Mouse (Mus musculus) neural tube, embryonic 13.5 days (tissue): ENCODE data around the gene Tet2. TPM values are rescaled to one million over a fixed set of nuclear protein-coding genes. Genes with fewer than 3 reads are reported as not detected.
"Not testable (repeated sequence)": the region's sequence is repeated elsewhere in the genome, so short reads cannot be mapped to it uniquely, and the experiment has no call there.

Experiments
- ATAC-seq: fragments of 200-750 bp; cut with Nextera tagmentation; 2 replicates; pipeline ENCODE4 v1.8.0; 2017; ENCODE audit warnings: low read depth, mild to moderate bottlenecking, moderate TSS enrichment, moderate library complexity
- H3K27ac ChIP-seq: fragments of 300-500 bp; sonication (generic); replicated peaks from 2 replicates; pipeline ENCODE4 v1.5.1; 2015; ENCODE audit warnings: moderate library complexity, mild to moderate bottlenecking, inconsistent platforms
- H3K27me3 ChIP-seq: fragments of 300-500 bp; sonication (generic); 2 replicates; pipeline ENCODE4 v1.6.1; 2015; ENCODE audit warnings: mild to moderate bottlenecking, inconsistent platforms
- H3K36me3 ChIP-seq: fragments of 300-500 bp; sonication (generic); 2 replicates; pipeline ENCODE4 v1.6.1; 2015; ENCODE audit warnings: mild to moderate bottlenecking, inconsistent platforms
- H3K4me1 ChIP-seq: fragments of 300-500 bp; sonication (generic); replicated peaks from 2 replicates; pipeline ENCODE4 v1.6.1; 2015; ENCODE audit warnings: inconsistent platforms
- H3K4me2 ChIP-seq: fragments of 300-500 bp; sonication (generic); 2 replicates; pipeline ENCODE4 v1.6.1; 2015; ENCODE audit warnings: inconsistent platforms, mild to moderate bottlenecking, moderate library complexity
- H3K4me3 ChIP-seq: fragments of 300-500 bp; sonication (generic); 2 replicates; pipeline ENCODE4 v1.5.1; 2015; ENCODE audit warnings: mild to moderate bottlenecking, inconsistent platforms
- H3K9ac ChIP-seq: fragments of 300-500 bp; sonication (generic); 2 replicates; pipeline ENCODE4 v1.6.1; 2015; ENCODE audit warnings: moderate library complexity, mild to moderate bottlenecking, inconsistent platforms
- H3K9me3 ChIP-seq: fragments of 300-500 bp; sonication (generic); 2 replicates; pipeline ENCODE4 v1.6.1; 2016; ENCODE audit warnings: inconsistent platforms
- WGBS: fragments of 180-500 bp; shearing (Covaris S2); methylation state at CpG from one replicate; pipeline ENCODE4 v1.1.7; 2015; 5-methylcytosine and 5-hydroxymethylcytosine counted together
- polyA plus RNA-seq: library from polyadenylated mRNA; unstranded; fragments of >200 nt; fragmentation: Nextera tagmentation; extraction: Ambion mirVana; gene quantifications from 2 replicates; pipeline ENCODE4 v1.2.1, GENCODE M21; 2015

Tet2 gene
- polyA plus RNA-seq, 1 experiment from 2014 or later: 18.2 TPM

DNA sequence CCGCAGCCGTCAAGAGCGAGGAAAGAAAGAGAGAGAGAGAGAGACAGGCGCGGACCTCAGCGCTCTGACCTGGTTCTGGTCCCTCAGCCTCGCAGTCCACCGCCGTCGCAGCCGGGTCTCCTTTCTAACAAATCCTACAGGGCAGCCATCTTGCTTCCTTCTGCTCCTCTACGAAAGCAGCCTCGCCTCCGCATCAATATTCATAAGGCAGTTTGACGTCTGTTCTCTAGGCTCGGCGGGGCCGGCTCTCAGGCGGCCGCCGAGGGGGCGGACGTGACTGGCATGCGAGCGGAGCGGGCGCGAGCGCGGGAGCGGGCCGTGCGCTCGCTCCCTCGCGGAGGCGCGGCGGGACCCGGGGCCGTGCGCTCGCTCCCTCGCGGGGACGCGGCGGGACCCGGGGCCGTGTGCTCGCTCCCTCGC lies 798 bp downstream of the Tet2 start:
- Histone ChIP-seq H3K9ac (peak overlapping the region; percentile 84), H3K27ac (peak overlapping the region; percentile 96), H3K4me2 (peak overlapping the region; percentile 67), H3K27me3 (no peaks in the 10 kb centered on the region), H3K4me1 (peaks cover 37% of the 10 kb centered on the region), H3K4me3 (peak overlapping the region; percentile 82), H3K9me3 (no peaks in the 10 kb centered on the region), H3K36me3 (no peaks in the 10 kb centered on the region)
- ATAC-seq: peak; percentile 96
- WGBS: under 1% methylated on average over 52 of the region's 52 CpGs

DNA sequence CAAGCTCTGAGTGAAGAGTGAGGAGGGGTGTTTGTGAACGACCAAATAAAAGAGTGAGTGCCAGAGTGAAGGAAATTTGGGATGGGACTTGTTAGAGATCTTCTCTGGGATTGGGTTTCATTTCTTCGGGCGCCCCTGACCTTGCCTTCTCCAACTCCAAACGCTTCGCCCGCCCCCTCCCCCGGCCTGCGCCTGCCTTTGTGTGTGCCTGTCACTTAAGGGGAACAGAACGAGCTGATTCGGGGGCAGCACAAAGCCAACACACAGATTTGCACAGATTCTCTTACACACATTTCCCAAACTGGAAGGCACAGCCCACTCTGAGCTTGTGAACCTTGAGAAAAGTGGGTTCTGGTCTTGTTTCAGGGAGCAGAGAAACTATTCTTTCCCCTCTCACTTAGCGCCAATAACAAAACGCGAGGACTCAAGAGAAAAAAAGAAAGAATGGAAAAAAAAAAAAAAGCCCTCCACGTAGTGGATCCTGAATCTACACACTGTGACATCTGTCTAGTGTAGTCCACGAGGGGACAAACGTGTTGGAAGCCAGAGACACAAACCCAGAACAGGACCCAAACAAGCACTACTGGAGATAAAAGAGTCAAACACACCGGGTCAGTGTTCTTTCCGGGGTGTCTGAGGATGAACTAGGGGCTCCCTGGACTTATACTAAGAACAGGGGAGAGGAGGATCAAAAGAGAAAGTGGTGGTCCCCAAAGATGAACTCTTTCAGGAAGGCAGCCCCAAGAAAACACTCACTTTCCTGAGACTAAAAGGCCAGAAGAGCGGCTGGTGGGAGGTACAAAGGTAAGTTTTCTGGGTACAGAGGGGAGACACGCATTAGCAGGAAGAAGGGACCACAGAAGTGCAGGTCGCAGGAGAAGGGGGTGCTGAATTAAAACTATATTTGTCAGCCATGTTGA lies 1.6 kb downstream of the Tet2 start:
- H3K4me1 ChIP-seq: peaks cover 37% of the 10 kb centered on the region
- H3K27ac ChIP-seq: peak overlapping the region; percentile 96
- peak overlapping the region; percentile 84 for H3K9ac ChIP-seq
- peak; percentile 5 for ATAC-seq
- no peaks in the 10 kb centered on the region for H3K9me3 ChIP-seq
- peak overlapping the region; percentile 67 for H3K4me2 ChIP-seq
- H3K4me3 ChIP-seq: peak overlapping the region; percentile 82
- under 1% methylated on average over 21 of the region's 21 CpGs for WGBS
- H3K27me3 ChIP-seq: no peaks in the 10 kb centered on the region
- peaks cover 4% of the 10 kb centered on the region for H3K36me3 ChIP-seq

GRCm38 (mm10) chr3:133542084-133542483 lies 2.9 kb downstream of the Tet2 start:
- Histone ChIP-seq H3K4me3 (peak overlapping the region; percentile 82), H3K4me1 (peaks cover 37% of the 10 kb centered on the region), H3K36me3 (peaks cover 11% of the 10 kb centered on the region), H3K27me3 (no peaks in the 10 kb centered on the region), H3K9ac (no peak overlapping the region), H3K4me2 (peak overlapping the region; percentile 67), H3K9me3 (no peaks in the 10 kb centered on the region), H3K27ac (no peak overlapping the region)
- ATAC-seq: no peak

DNA sequence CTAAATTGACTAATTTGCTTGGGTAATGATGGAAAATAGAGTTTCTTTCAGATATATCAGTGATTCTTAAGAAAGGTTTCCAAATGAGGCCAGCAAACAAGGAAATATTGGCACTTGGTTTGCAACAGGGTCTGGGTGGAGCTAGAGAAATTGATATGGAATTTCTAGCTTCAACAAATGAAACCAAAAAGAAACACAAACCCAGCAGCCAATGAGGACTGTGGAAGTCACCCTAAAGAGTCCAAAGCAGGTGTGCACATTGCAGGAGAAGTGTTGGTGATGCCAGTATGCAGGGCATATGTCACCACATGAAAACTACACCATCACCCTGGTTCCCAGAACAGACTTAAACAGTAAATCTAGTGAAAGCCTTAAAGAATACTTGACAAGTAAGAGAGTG lies 3.9 kb downstream of the Tet2 start:
- peaks cover 16% of the 10 kb centered on the region for H3K36me3 ChIP-seq
- no peak overlapping the region for H3K27ac ChIP-seq
- peaks cover 37% of the 10 kb centered on the region for H3K4me1 ChIP-seq
- H3K27me3 ChIP-seq: no peaks in the 10 kb centered on the region
- no peak overlapping the region for H3K4me3 ChIP-seq
- no peak overlapping the region for H3K4me2 ChIP-seq
- ATAC-seq: no peak
- no peaks in the 10 kb centered on the region for H3K9me3 ChIP-seq
- no peak overlapping the region for H3K9ac ChIP-seq

DNA sequence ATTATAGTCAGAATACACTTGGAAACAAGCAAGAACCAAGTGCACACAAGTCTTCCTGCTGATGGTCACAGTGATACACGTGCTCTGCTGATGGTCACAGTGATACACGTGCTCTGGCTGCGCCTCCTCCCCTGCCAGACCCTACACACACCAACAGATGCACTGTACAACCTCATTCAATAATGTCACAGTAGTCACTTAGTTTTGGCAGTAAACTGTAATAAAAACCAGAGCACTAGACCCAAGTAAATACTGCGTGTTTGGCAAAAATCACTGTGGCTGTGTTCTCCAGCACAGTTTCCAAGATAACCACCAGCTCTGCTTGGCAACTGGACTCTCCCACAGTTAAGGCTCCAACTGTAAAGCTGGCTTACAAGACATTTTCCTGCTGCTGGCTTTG lies 4.9 kb downstream of the Tet2 start:
- WGBS: 84% methylated on average over 4 of the region's 4 CpGs
- peaks cover 16% of the 10 kb centered on the region for H3K36me3 ChIP-seq
- H3K4me2 ChIP-seq: no peak overlapping the region
- H3K9me3 ChIP-seq: no peaks in the 10 kb centered on the region
- no peak overlapping the region for H3K9ac ChIP-seq
- no peak for ATAC-seq
- H3K4me3 ChIP-seq: no peak overlapping the region
- H3K27ac ChIP-seq: no peak overlapping the region
- no peaks in the 10 kb centered on the region for H3K27me3 ChIP-seq
- peaks cover 31% of the 10 kb centered on the region for H3K4me1 ChIP-seq

- not testable (repeated sequence) for H3K9ac ChIP-seq, H3K4me2 ChIP-seq, H3K27me3 ChIP-seq, H3K4me3 ChIP-seq, H3K9me3 ChIP-seq, ATAC-seq, H3K27ac ChIP-seq
- H3K36me3 ChIP-seq: peaks cover 16% of the 10 kb centered on the region
- peaks cover 42% of the 10 kb centered on the region for H3K4me1 ChIP-seq
- 90% methylated on average over 4 of the region's 4 CpGs for WGBS
These were observed 6.4 kb downstream of the Tet2 start for GRCm38 (mm10) chr3:133538499-133538898.

DNA sequence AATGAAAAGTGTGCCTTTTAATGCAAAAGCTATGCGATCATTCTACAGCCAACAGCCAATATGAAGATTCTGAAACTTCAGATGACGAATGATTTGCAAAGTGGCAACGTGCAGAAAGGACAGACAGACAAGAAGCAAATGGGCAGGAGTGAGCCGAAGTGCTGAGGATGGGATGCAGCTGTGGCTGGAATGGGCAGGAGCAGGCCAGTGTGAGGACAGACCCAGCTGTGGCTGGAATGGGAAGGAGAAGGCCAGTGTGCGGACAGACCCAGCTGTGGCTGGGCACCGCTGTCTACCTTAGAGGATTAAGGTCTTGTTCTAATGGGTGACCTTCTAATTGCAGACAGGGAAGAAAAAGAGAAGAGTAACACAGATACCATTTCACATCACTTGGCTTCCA lies 9.3 kb downstream of the Tet2 start:
- Histone ChIP-seq H3K9me3 (no peaks in the 10 kb centered on the region), H3K4me3 (no peak overlapping the region), H3K27ac (no peak overlapping the region), H3K4me2 (no peak overlapping the region), H3K27me3 (no peaks in the 10 kb centered on the region), H3K4me1 (peaks cover 25% of the 10 kb centered on the region), H3K36me3 (peaks cover 16% of the 10 kb centered on the region), H3K9ac (no peak overlapping the region)
- no peak for ATAC-seq
- WGBS: 85% methylated on average over 6 of the region's 6 CpGs

DNA sequence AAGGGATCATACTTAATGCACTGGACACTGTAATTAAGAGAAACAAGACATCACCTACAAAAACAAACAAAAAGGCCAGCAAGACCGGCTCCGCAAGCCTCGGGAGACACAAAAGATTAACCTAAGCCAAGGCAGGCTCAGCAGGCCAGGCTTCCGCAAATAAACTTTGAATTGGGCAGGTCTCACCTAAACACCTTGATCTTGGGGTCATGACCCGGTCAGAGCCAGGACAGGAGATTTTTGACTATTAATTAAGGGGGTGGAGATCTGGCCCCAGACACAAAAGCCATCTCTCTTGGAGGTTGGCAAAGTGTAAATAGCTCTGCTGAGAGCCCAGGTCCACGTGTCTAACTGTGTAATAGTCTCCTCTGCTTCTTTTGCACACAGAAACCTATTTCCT lies 10.9 kb downstream of the Tet2 start:
- Histone ChIP-seq H3K4me1 (peaks cover 13% of the 10 kb centered on the region), H3K4me3 (no peak overlapping the region), H3K27ac (no peak overlapping the region), H3K9me3 (no peaks in the 10 kb centered on the region), H3K4me2 (no peak overlapping the region; the same call in 1 of the 2 replicates), H3K27me3 (no peaks in the 10 kb centered on the region), H3K9ac (no peak overlapping the region), H3K36me3 (peaks cover 16% of the 10 kb centered on the region)
- no peak for ATAC-seq
- 30% methylated on average over 6 of the region's 6 CpGs for WGBS

DNA sequence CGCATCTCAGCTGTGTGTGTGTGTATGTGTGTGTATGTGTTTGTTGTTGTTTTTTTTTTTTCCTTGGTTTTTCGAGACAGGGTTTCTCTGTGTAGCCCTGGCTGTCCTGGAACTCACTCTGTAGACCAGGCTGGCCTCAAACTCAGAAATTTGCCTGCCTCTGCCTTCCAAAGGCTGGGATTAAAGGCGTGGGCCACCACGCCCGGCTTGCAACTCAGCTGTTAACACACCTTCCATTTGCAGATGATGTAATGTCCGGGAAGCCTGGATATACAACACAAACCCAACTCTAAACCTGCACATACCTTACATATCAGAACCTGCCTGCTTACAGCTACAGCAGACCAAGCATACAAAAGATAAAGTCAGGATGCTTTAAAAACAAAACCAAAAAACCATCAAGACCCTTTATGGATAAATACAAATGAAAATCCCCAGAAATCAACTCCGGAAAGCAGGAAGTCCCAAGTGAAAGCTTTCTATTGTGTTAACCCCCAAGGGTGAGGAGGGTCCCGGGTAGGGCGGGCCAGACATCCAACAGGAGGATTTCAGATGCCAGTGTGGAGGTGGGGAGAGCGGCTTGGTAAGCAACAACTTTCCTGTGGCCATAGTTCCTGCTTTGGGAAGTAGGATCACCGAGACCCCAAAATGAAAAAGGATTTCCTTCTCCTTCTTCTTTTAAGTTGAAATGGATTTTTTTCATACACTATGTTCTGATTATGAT lies 11.5 kb downstream of the Tet2 start:
- Histone ChIP-seq H3K27me3 (no peaks in the 10 kb centered on the region), H3K4me3 (no peak overlapping the region), H3K36me3 (peaks cover 13% of the 10 kb centered on the region), H3K4me1 (peaks cover 13% of the 10 kb centered on the region), H3K27ac (no peak overlapping the region), H3K9me3 (no peaks in the 10 kb centered on the region), H3K9ac (no peak overlapping the region), H3K4me2 (no peak overlapping the region)
- ATAC-seq: no peak
- 62% methylated on average over 11 of the region's 11 CpGs for WGBS

DNA sequence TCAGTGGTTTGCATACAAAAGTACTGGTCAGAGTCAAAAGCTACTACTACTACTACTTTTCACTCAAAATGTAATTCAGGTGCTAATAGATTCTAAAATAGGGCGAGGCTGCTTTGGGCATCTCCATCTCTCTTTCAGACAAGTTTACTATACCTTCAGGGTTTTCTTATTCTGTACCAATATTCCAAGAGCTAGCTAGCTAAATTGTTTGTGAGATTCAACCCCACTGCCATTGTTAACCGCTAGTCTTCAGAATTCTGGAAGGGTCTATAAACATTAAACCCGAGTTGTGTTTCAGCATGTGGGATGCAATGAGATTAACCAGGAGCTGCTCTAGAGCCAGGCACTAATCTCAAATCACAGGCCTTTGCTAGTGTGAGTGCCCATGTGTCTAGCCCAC lies 12.1 kb downstream of the Tet2 start:
- no peak for ATAC-seq

GRCm38 (mm10) chr3:133532252-133532651 lies 12.7 kb downstream of the Tet2 start:
- H3K27me3 ChIP-seq: no peaks in the 10 kb centered on the region
- H3K9ac ChIP-seq: no peak overlapping the region
- WGBS: 78% methylated on average over 6 of the region's 6 CpGs
- no peak overlapping the region for H3K4me3 ChIP-seq
- H3K4me2 ChIP-seq: no peak overlapping the region
- H3K36me3 ChIP-seq: peaks cover 5% of the 10 kb centered on the region; the same call in 1 of the 2 replicates
- no peak for ATAC-seq
- no peak overlapping the region for H3K27ac ChIP-seq
- H3K4me1 ChIP-seq: peaks cover 13% of the 10 kb centered on the region
- no peaks in the 10 kb centered on the region for H3K9me3 ChIP-seq

More for the DNA sequence above, 12.1 kb downstream of the Tet2 start:
- 54% methylated on average over 3 of the region's 3 CpGs for WGBS
- H3K9ac ChIP-seq: no peak overlapping the region
- H3K27ac ChIP-seq: no peak overlapping the region
- peaks cover 8% of the 10 kb centered on the region; the same call in 1 of the 2 replicates for H3K36me3 ChIP-seq
- H3K4me2 ChIP-seq: no peak overlapping the region
- no peaks in the 10 kb centered on the region for H3K27me3 ChIP-seq
- H3K9me3 ChIP-seq: no peaks in the 10 kb centered on the region
- H3K4me3 ChIP-seq: no peak overlapping the region
- peaks cover 13% of the 10 kb centered on the region for H3K4me1 ChIP-seq

DNA sequence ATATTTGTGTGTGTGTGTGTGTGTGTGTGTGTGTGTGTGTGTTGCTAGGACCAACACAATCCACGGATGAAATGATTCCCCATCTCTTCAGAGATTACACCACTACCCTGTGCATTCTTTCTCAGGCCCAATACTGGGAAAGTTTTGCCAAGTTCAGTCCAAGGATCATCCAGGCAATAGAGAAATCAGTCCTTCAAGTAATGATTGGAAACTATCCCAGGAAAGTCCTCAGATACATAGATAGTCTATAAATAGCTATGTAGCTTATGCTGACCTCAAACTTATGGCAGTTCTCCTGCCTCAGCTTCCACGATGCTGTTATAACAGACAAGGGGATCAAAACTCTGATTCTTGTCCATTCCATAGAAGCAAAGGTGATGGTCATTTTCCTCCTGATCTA lies 13.8 kb downstream of the Tet2 start:
- H3K4me2 ChIP-seq: no peak overlapping the region
- 94% methylated on average over 2 of the region's 2 CpGs for WGBS
- no peak for ATAC-seq

More for the DNA sequence above, 13.8 kb downstream of the Tet2 start:
- no peaks in the 10 kb centered on the region for H3K27me3 ChIP-seq
- no peaks in the 10 kb centered on the region for H3K9me3 ChIP-seq
- no peak overlapping the region for H3K4me3 ChIP-seq
- no peak overlapping the region for H3K9ac ChIP-seq
- peaks cover 13% of the 10 kb centered on the region for H3K4me1 ChIP-seq
- H3K36me3 ChIP-seq: peaks cover under 1% of the 10 kb centered on the region; the same call in 1 of the 2 replicates
- no peak overlapping the region for H3K27ac ChIP-seq
